Mouse (Mus musculus) intestine, embryonic 15.5 days (tissue): ENCODE results near the gene Acvr1c. TPM values are rescaled to one million over a fixed set of nuclear protein-coding genes. Genes with fewer than 3 reads are reported as not detected.

ENCODE experiments used
- ATAC-seq: fragments of 200-750 bp; cut with Nextera tagmentation; 2 replicates; pipeline ENCODE4 v1.8.0; 2017; ENCODE audit warnings: moderate TSS enrichment, moderate library complexity
- H3K27ac ChIP-seq: fragments of 300-500 bp; sonication (generic); 2 replicates; pipeline ENCODE4 v1.5.1; 2015; ENCODE audit warnings: mild to moderate bottlenecking, inconsistent platforms
- H3K27me3 ChIP-seq: fragments of 300-500 bp; sonication (generic); replicated peaks from 2 replicates; pipeline ENCODE4 v1.6.1; 2015; ENCODE audit warnings: inconsistent platforms
- H3K36me3 ChIP-seq: fragments of 300-500 bp; sonication (generic); 2 replicates; pipeline ENCODE4 v1.6.1; 2015; ENCODE audit warnings: inconsistent platforms
- H3K4me1 ChIP-seq: fragments of 300-500 bp; sonication (generic); replicated peaks from 2 replicates; pipeline ENCODE4 v1.6.1; 2015; ENCODE audit warnings: inconsistent platforms
- H3K4me2 ChIP-seq: fragments of 300-500 bp; sonication (generic); replicated peaks from 2 replicates; pipeline ENCODE4 v1.6.1; 2015; ENCODE audit warnings: mild to moderate bottlenecking, inconsistent platforms
- H3K4me3 ChIP-seq: fragments of 300-500 bp; sonication (generic); replicated peaks from 2 replicates; pipeline ENCODE4 v1.5.1; 2015; ENCODE audit warnings: inconsistent platforms
- H3K9ac ChIP-seq: fragments of 300-500 bp; sonication (generic); 2 replicates; pipeline ENCODE4 v1.6.1; 2015; ENCODE audit warnings: inconsistent platforms
- H3K9me3 ChIP-seq: fragments of 300-500 bp; sonication (generic); 2 replicates; pipeline ENCODE4 v1.6.1; 2016; ENCODE audit warnings: inconsistent platforms
- WGBS: fragments of 180-500 bp; shearing (Covaris S2); methylation state at CpG from one replicate; pipeline ENCODE4 v1.1.7; 2015; 5-methylcytosine and 5-hydroxymethylcytosine counted together
- polyA plus RNA-seq: library from polyadenylated mRNA; unstranded; fragments of >200 nt; fragmentation: Nextera tagmentation; extraction: Ambion mirVana; gene quantifications from 2 replicates; pipeline ENCODE4 v1.2.1, GENCODE M21; 2015

Gene Acvr1c
- polyA plus RNA-seq: 3.7 and 4.2 TPM in 2 replicates

DNA sequence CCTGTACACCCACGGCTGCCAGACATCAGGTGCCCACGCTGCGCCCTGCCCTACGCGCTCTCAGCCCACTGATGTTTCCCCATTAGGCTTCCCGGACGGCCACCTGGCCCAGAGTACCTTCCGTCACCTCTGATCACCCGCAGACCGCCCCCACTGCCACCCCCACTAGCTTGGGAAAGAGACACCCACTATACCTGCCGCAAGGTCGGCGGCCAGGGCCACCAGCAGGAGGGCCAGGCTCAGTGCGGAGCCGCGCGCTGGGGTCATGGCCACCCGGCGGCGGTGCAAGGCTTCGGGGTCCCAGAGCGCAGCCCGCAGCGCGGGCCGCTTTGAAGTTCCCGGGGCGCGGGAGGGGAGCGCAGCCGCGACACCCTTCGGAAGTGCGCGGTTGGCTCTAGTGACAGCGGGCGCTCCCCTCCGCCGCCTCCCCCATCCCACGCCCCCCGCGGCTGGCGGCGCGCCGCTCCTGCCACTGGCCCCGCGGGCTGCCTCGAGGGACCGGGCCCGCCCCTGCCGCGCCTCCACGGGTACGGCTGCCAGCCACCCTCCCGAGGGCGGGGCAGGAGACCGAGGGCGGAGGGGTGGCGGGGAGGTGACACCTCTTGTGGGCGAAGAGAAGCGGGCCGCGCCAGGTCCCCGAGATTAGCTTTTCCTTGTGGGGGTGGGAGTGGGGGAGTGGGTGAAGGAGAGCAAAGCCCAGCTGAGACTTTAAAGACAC lies at the start of gene Acvr1c:
TSS of gene Acvr1c (minus strand) at position 482 of the 718 bp plus-strand sequence.
- Histone ChIP-seq H3K4me1 (peaks cover 4% of the 10 kb centered on the region), H3K4me3 (peak within 1 kb of the TSS; percentile 50), H3K9ac (peak within 1 kb of the TSS; percentile 44), H3K27me3 (0 out of 2 replicates have a peak, but pooled peaks cover 5% of the 10 kb centered on the region), H3K36me3 (no peaks in the 10 kb centered on the region), H3K9me3 (no peaks in the 10 kb centered on the region), H3K4me2 (peak within 1 kb of the TSS; percentile 92), H3K27ac (no peak within 1 kb of the TSS)
- ATAC-seq: peak; percentile 84
- 1% methylated on average over 64 of the region's 65 CpGs for WGBS

DNA sequence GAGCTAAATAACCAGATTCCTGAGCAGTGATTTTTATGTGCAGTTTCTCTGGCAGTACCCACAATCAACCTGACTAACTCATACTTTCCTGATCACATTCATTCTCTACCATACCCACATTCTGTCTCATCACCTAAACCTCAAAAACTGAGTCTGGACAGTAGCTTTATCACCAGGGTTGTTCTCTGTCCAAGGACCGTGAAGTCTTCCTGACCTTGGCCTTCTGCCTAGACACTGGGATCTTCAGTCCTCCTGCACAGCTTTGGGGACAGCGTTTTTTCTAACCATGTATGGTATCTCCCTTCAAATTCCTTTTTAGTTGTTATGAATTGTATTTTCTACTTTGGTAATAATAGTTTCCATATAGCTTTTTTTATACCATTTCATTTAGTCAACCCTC lies 45.8 kb upstream of the Acvr1c start:
- H3K9ac ChIP-seq: no peak overlapping the region
- ATAC-seq: no peak

GRCm38 (mm10) chr2:58388601-58389000 lies 30.9 kb upstream of the Acvr1c start:
- WGBS: 79% methylated on average over 7 of the region's 7 CpGs
- no peak for ATAC-seq

More for the DNA sequence above, 45.8 kb upstream of the Acvr1c start:
- H3K4me1 ChIP-seq: no peaks in the 10 kb centered on the region
- H3K4me2 ChIP-seq: no peak overlapping the region
- H3K36me3 ChIP-seq: no peaks in the 10 kb centered on the region
- H3K9me3 ChIP-seq: no peaks in the 10 kb centered on the region
- H3K27ac ChIP-seq: no peak overlapping the region
- 77% methylated on average over 2 of the region's 2 CpGs for WGBS
- H3K27me3 ChIP-seq: no peaks in the 10 kb centered on the region
- H3K4me3 ChIP-seq: no peak overlapping the region

GRCm38 (mm10) chr2:58380020-58380419 lies 22.3 kb upstream of the Acvr1c start:
- Histone ChIP-seq H3K27ac (no peak overlapping the region), H3K9me3 (no peaks in the 10 kb centered on the region), H3K9ac (no peak overlapping the region), H3K4me1 (no peaks in the 10 kb centered on the region), H3K36me3 (no peaks in the 10 kb centered on the region), H3K4me3 (no peak overlapping the region), H3K4me2 (no peak overlapping the region), H3K27me3 (no peaks in the 10 kb centered on the region)
- no peak for ATAC-seq
- WGBS: 74% methylated on average over 5 of the region's 5 CpGs

More at GRCm38 (mm10) chr2:58388601-58389000, 30.9 kb upstream of the Acvr1c start:
- Histone ChIP-seq H3K4me2 (no peak overlapping the region), H3K9ac (no peak overlapping the region), H3K9me3 (no peaks in the 10 kb centered on the region), H3K27me3 (no peaks in the 10 kb centered on the region), H3K27ac (no peak overlapping the region), H3K36me3 (no peaks in the 10 kb centered on the region), H3K4me1 (no peaks in the 10 kb centered on the region), H3K4me3 (no peak overlapping the region)

DNA sequence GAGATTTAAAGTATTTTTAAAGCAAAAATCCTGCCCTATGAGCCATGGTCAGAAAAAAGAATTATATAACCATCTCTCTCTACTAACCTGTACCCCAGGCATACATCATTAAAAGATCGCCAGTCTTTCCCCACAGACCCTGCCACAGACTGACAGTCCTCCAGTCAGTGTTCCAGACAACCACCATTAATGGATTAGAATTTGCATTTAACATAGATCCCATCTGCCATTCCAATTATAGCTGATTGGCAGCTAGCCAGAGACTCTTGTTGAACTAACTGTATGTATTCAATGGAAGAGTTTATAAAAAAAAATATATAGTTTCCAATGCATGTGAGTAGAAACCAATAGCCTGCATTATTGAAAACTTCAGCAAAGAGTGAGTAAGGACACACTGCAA lies 21.8 kb upstream of the Acvr1c start:
- WGBS: 72% methylated on average over 1 of the region's 1 CpGs

DNA sequence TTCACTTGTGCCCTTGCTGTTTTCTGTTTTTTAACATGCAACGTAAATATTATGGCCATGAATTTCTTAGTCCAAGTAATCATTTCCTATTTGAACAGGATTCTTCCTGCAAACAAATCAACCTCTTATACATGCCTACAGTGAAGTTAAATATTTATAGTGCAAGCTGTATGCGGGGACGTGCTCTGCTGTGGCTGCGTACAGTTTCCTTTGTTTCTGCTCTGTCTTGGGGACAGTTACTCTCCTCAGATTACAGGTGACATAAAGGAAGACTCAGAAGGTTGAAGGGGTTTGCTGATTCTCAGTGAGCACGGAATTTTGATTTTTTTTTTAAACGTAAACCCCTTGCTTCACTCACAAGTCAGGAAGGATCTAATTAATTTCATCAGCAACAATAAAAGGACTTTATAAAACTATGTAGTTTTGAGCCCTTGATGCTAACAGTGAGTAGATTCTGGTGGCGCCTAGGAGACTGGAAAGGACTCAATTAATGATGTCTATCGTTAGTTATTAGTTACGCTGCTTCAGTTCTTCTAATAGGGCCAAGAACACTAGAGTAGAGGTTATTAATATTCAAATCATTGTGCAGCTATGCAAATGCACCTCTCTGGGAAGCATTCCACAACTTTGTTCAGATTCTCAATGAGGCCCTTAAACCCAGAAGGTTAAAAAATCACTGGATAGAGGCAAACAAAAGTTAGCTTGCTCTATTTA lies 19.9 kb upstream of the Acvr1c start:
- ATAC-seq: no peak
- Histone ChIP-seq H3K4me2 (no peak overlapping the region), H3K27me3 (no peaks in the 10 kb centered on the region), H3K36me3 (no peaks in the 10 kb centered on the region), H3K9me3 (no peaks in the 10 kb centered on the region), H3K4me1 (no peaks in the 10 kb centered on the region), H3K9ac (no peak overlapping the region), H3K27ac (no peak overlapping the region), H3K4me3 (no peak overlapping the region)
- WGBS: 58% methylated on average over 9 of the region's 9 CpGs

More for the DNA sequence above, 21.8 kb upstream of the Acvr1c start:
- Histone ChIP-seq H3K4me1 (no peaks in the 10 kb centered on the region), H3K36me3 (no peaks in the 10 kb centered on the region), H3K4me2 (no peak overlapping the region), H3K4me3 (no peak overlapping the region), H3K9me3 (no peaks in the 10 kb centered on the region), H3K27me3 (no peaks in the 10 kb centered on the region), H3K27ac (no peak overlapping the region), H3K9ac (no peak overlapping the region)
- no peak for ATAC-seq

DNA sequence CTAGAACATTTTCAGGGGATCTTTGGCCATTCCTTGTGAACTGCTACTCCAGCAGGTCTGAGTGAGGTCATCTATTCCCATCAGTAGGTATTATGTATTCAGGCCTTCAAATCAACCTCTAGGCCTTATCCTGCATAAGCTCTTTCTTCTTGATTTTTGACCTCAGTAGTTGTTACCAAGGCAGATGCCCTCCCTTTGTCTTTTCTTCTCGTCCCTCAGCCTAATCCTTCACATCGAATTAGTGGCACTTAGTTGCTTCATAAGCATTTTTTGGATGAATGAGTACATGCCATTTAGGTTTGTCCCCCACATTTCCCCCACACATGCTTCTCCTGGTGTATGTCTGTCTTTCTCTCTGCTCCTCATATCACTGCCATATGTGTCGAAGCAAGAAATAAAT lies 8.5 kb upstream of the Acvr1c start:
- H3K4me2 ChIP-seq: no peak overlapping the region
- ATAC-seq: no peak
- no peaks in the 10 kb centered on the region for H3K36me3 ChIP-seq
- H3K4me3 ChIP-seq: no peak overlapping the region
- no peak overlapping the region for H3K9ac ChIP-seq
- H3K27me3 ChIP-seq: no peaks in the 10 kb centered on the region
- no peaks in the 10 kb centered on the region for H3K4me1 ChIP-seq
- H3K27ac ChIP-seq: no peak overlapping the region
- WGBS: 78% methylated on average over 3 of the region's 3 CpGs
- H3K9me3 ChIP-seq: no peaks in the 10 kb centered on the region

- peak; percentile 83 for ATAC-seq
- H3K4me3 ChIP-seq: no peak overlapping the region
- no peaks in the 10 kb centered on the region for H3K36me3 ChIP-seq
- no peak overlapping the region for H3K9ac ChIP-seq
- WGBS: 72% methylated on average over 3 of the region's 3 CpGs
- H3K27me3 ChIP-seq: 0 out of 2 replicates have a peak, but pooled peaks cover 5% of the 10 kb centered on the region
- no peak overlapping the region for H3K4me2 ChIP-seq
- H3K9me3 ChIP-seq: no peaks in the 10 kb centered on the region
- H3K4me1 ChIP-seq: peaks cover 4% of the 10 kb centered on the region
- H3K27ac ChIP-seq: peak overlapping the region; percentile 44; the same call in 1 of the 2 replicates
Observed at GRCm38 (mm10) chr2:58361361-58362046, 3.8 kb upstream of the Acvr1c start.

DNA sequence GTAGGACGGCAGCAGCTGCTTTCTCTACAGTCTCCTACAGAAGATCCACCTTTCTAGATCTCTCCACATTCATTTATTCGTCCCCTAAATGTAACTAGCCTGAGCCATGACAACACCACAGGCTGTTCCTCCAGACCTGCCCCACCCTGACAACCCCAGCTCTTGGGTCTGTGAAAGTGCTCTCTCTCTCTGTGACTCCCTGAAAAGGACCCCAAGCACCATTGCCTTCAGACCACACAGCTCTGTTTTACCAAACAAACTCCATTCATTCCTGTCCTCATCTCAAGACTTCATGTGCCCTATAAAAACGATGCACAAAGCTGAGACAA lies 401 bp upstream of the Acvr1c start:
- WGBS: 19% methylated on average over 3 of the region's 3 CpGs
- Histone ChIP-seq H3K4me3 (peak overlapping the region; percentile 50), H3K27me3 (0 out of 2 replicates have a peak, but pooled peaks cover 5% of the 10 kb centered on the region), H3K27ac (no peak overlapping the region), H3K4me1 (peaks cover 4% of the 10 kb centered on the region), H3K9ac (peak overlapping the region; percentile 44; the same call in 1 of the 2 replicates), H3K4me2 (peak overlapping the region; percentile 92), H3K9me3 (no peaks in the 10 kb centered on the region), H3K36me3 (no peaks in the 10 kb centered on the region)
- ATAC-seq: 0 out of 2 replicates have a peak, but pooled peaks have one; percentile 3

GRCm38 (mm10) chr2:58357068-58357413 lies 654 bp downstream of the Acvr1c start:
- no peak overlapping the region for H3K27ac ChIP-seq
- no peaks in the 10 kb centered on the region for H3K9me3 ChIP-seq
- WGBS: under 1% methylated on average over 7 of the region's 7 CpGs
- peak; percentile 60 for ATAC-seq
- H3K27me3 ChIP-seq: 0 out of 2 replicates have a peak, but pooled peaks cover 5% of the 10 kb centered on the region
- peak overlapping the region; percentile 50 for H3K4me3 ChIP-seq
- H3K4me2 ChIP-seq: peak overlapping the region; percentile 92
- H3K9ac ChIP-seq: peak overlapping the region; percentile 44
- H3K36me3 ChIP-seq: no peaks in the 10 kb centered on the region
- peaks cover 4% of the 10 kb centered on the region for H3K4me1 ChIP-seq

DNA sequence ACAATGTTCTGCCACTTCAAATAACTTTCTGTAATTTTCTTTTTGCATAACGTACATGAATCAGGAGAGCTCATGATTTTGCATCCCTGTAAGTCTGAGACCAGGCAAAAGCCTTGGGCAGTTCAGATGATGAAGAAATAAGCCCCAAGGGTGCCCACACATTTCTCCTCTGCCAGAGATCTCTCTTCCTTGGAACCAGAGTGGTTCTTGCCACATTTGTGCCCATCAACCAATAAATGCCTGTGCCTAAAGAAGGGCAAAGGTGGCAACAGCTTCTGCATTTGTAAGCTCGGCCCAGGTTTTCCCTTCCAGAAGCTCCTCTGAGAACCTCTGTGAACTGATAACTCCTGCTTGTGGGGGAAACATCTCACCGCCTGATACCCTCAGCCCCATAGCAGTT lies 3.3 kb downstream of the Acvr1c start:
- Histone ChIP-seq H3K27ac (no peak overlapping the region), H3K9ac (no peak overlapping the region), H3K27me3 (0 out of 2 replicates have a peak, but pooled peaks cover 5% of the 10 kb centered on the region), H3K4me2 (no peak overlapping the region), H3K4me1 (peaks cover 4% of the 10 kb centered on the region), H3K36me3 (no peaks in the 10 kb centered on the region), H3K4me3 (no peak overlapping the region), H3K9me3 (no peaks in the 10 kb centered on the region)
- 89% methylated on average over 3 of the region's 3 CpGs for WGBS
- no peak for ATAC-seq

- Histone ChIP-seq H3K27me3 (0 out of 2 replicates have a peak, but pooled peaks cover 5% of the 10 kb centered on the region), H3K27ac (no peak overlapping the region), H3K4me2 (no peak overlapping the region), H3K36me3 (no peaks in the 10 kb centered on the region), H3K4me1 (peaks cover 4% of the 10 kb centered on the region), H3K9me3 (no peaks in the 10 kb centered on the region), H3K4me3 (no peak overlapping the region), H3K9ac (no peak overlapping the region)
- no peak for ATAC-seq
- 54% methylated on average over 5 of the region's 5 CpGs for WGBS
Observed at GRCm38 (mm10) chr2:58352846-58353245, 4.8 kb downstream of the Acvr1c start.
